1 mouse cellular context compared by ENCODE assay signal in genomic region chr17:28407418-28408250, GRCm38 (mm10).
A peak's percentile ranks its signal among the peaks of the same experiment; 100 is the strongest.
TF ChIP-seq lines count a peak whose summit lies in the region.

No protein-coding gene starts in this region.

TF ChIP-seq in CH12.LX, 34 proteins besides CTCF, POLR2A, EP300 and RAD21 (continued from another document):
- TF ChIP-seq GABPA (IDR thresholded peaks at IDR 0.05; ENCODE audit: insufficient replicate concordance, low read depth, low read length), result no peak
- 0 out of 2 replicates have a peak, but pooled peaks have one; percentile 23 for TF ChIP-seq ZNF384 (IDR thresholded peaks at IDR 0.05; ENCODE audit: low read depth, low read length)
